Mouse (Mus musculus) thymus, adult 2 months (tissue): ENCODE data around the gene 1700061G19Rik.

Experiments used
- CTCF ChIP-seq: fragments of 200-500 bp; IDR thresholded peaks from 2 replicates; pipeline ENCODE4 v1.5.1; 2012; ENCODE audit warnings: mild to moderate bottlenecking, control low read depth, low read length, moderate library complexity, borderline replicate concordance; ENCODE audit not compliant: control insufficient read depth, poor library complexity, insufficient read depth; ENCODE audit errors: extremely low read depth
- POLR2A ChIP-seq: fragments of 200-500 bp; IDR thresholded peaks from 2 replicates; pipeline ENCODE4 v1.6.1; 2012; ENCODE audit warnings: mild to moderate bottlenecking, low read length, control low read depth, moderate library complexity; ENCODE audit not compliant: control insufficient read depth, poor library complexity, insufficient read depth; ENCODE audit errors: extremely low read depth

DNA sequence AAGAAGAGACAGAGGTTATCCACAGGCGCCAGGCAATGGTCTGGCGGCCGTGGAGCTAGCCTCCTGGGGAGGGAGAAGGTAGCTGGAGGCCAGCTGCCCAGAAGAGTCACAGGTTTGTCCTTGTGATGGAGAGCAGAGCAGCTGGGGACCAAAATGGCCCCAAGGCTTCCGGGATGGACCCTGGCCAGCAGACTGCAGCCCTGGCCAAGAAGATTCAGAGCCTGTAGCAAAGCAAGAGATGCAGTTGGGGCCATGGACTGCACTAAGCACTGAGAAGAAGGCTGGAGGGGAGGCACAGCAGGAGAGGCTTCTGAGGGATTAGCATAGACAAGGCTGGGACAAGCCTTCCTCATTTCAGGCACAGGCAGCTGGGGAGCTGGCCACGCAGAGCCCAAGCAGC, 27.4 kb downstream of the 1700061G19Rik start:
- TF ChIP-seq CTCF, result no peak
- TF ChIP-seq POLR2A, result no peak
